ENCODE assay signal across 8 mouse cellular contexts in the genomic region with DNA sequence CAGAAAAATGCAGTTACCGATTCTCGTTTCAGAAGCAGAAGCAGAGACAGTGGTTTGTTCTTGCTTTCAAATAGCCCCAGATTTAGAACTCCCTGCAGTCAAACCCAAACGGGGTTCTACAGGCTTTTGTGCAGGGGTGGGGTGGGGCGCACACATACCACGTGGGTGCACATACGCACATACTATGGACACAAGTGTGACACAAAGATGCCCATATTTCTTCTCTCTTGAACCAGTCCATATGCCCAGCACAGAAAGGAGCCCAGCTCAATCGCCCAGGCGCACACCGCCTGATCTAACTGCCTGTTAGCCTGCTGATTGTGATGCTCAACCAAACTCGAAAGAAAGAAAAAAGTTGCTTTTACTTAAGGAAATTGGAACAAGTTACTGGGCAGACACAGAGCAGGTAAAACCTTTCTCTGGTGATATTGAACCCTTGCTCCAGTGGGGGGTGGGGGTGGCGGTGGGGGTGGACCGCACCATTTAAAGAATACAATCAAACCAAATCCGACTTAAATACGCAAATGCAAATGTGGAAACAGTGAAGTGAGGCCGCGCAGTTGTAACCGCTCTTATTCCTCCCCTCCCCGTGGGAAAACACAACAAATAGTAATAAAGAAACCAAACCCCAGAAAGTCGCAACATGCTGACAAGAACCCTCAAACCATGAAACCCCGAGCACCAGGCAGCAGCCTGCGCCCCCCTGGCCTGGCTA. TPM values are rescaled to one million over a fixed set of nuclear protein-coding genes. Genes with fewer than 3 reads are reported as not detected.
DNase-seq lines count a peak whose midpoint lies in the region; ATAC-seq lines count a peak whose summit lies in the region.

No protein-coding gene starts in this region.

- no peak overlapping the region for H3K27ac ChIP-seq in forebrain, embryonic 15.5 days (replicated peaks)
- no peak overlapping the region for H3K27ac ChIP-seq in liver, embryonic 16.5 days (ENCODE audit: low read length)

- no peaks in the 10 kb centered on the region for H3K9me3 ChIP-seq in forebrain, embryonic 15.5 days
- no peaks in the 10 kb centered on the region for H3K9me3 ChIP-seq in liver, embryonic 16.5 days (replicated peaks; ENCODE audit: control insufficient read depth, low read length)

- WGBS in forebrain, embryonic 15.5 days = 16% methylated on average over 21 of the region's 21 CpGs
- 24% methylated on average over 21 of the region's 21 CpGs for WGBS in liver, embryonic 16.5 days (ENCODE audit: insufficient replicate concordance)

- 0 out of 2 replicates have a peak overlapping the region, but pooled peaks have one; percentile 18 for H3K9ac ChIP-seq in forebrain, embryonic 15.5 days (replicated peaks)
- no peak overlapping the region for H3K9ac ChIP-seq in liver, embryonic 16.5 days (ENCODE audit: low read depth, low read length)

- H3K27me3 ChIP-seq in forebrain, embryonic 15.5 days = 0 out of 2 replicates have a peak, but pooled peaks cover 3% of the 10 kb centered on the region
- H3K27me3 ChIP-seq in liver, embryonic 16.5 days (ENCODE audit: control insufficient read depth, insufficient read depth, low read depth, low read length) = peaks cover 28% of the 10 kb centered on the region

- peaks cover 22% of the 10 kb centered on the region for H3K4me1 ChIP-seq in forebrain, embryonic 15.5 days
- H3K4me1 ChIP-seq in liver, embryonic 16.5 days (ENCODE audit: control insufficient read depth, low read depth, low read length) = peaks cover 3% of the 10 kb centered on the region

- intact Hi-C loops in heart, postnatal 36 days (cut with DNase I) = no loop called here

- H3K4me3 ChIP-seq in forebrain, embryonic 15.5 days = peak overlapping the region; percentile 37
- peak overlapping the region; percentile 53 for H3K4me3 ChIP-seq in liver, embryonic 16.5 days (ENCODE audit: low read depth, low read length)

- peaks cover 6% of the 10 kb centered on the region; the same call in 1 of the 2 replicates for H3K36me3 ChIP-seq in forebrain, embryonic 15.5 days
- H3K36me3 ChIP-seq in liver, embryonic 16.5 days (ENCODE audit: control insufficient read depth, insufficient read depth) = no peaks in the 10 kb centered on the region

- no peak; the same call in 1 of the 2 replicates for ATAC-seq in forebrain, embryonic 15.5 days (replicated peaks)
- ATAC-seq in liver, embryonic 16.5 days (ENCODE audit: low read depth) = no peak

- H3K4me2 ChIP-seq in forebrain, embryonic 15.5 days (replicated peaks) = peak overlapping the region; percentile 68
- H3K4me2 ChIP-seq in liver, embryonic 16.5 days (ENCODE audit: low read depth, low read length) = peak overlapping the region; percentile 67

- peak; percentile 80 for DNase-seq in heart, adult 11 months
- no peak for DNase-seq in heart, postnatal 36 days
- DNase-seq in B cell, adult 2 months = peak; percentile 5 to 12
- DNase-seq in frontal cortex, postnatal 10 days (ENCODE audit: low spot score in 2 of 2) = no peak
- no peak for DNase-seq in right cerebral cortex, postnatal 36 days (ENCODE audit: low spot score in 2 of 2)
- DNase-seq in cerebellum, adult 9-10 months = no peak

RNA-seq across cellular contexts. Expression of a gene that starts 30.8 kb away (rescaled TPM):
- total RNA-seq in heart, postnatal 36 days (2021) = 1 to 10 TPM; 1.8 to 2.0 TPM
- polyA plus RNA-seq in forebrain, embryonic 15.5 days (2015; fragmentation: Nextera tagmentation; extraction: Ambion mirVana) = 20.3 and 25.2 TPM in 2 replicates
- polyA plus RNA-seq in liver, embryonic 16.5 days (2015; fragmentation: Nextera tagmentation; extraction: Ambion mirVana) = 6.3 and 6.5 TPM in 2 replicates

Comparison
In these comparisons a context has a peak if more than half of its experiments do, and no peak if none do; other contexts are left out.
1. DNase-seq: peak in heart, adult 11 months (single experiment) and B cell, adult 2 months (2 of 2); none in heart, postnatal 36 days (0 of 2), frontal cortex, postnatal 10 days (0 of 2), right cerebral cortex, postnatal 36 days (0 of 2) and cerebellum, adult 9-10 months (single experiment).